Mouse (Mus musculus) lung, adult 18-20 months (tissue): ENCODE results near the gene Prpf40b.

Source experiments
- DNase-seq, 2 experiments: peaks; one replicate each; pipeline ENCODE4 v3.0.0; 2022; ENCODE audit warnings: mixed read lengths in 2 of 2

The Prpf40b gene

DNA sequence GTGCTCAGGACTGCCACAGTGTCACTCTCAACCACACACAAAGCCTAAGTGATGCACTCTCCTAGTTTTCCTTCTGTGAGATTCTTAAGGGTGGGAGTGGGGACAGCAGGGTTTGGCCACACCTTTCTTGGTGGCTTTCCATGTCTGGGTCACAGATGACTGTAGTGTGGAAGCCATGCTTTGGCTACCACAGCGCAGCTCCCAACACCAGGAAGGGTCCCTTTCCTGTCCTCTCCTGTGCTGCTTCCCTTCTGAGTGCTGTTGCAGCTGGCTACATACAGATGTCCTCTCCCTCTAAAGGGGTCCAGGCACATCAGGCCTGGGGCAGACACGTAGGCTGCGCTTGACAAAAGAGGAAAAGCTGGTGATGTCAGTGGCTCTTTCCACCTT, 38.8 kb downstream of the Prpf40b start:
- DNase-seq, result no peak

DNA sequence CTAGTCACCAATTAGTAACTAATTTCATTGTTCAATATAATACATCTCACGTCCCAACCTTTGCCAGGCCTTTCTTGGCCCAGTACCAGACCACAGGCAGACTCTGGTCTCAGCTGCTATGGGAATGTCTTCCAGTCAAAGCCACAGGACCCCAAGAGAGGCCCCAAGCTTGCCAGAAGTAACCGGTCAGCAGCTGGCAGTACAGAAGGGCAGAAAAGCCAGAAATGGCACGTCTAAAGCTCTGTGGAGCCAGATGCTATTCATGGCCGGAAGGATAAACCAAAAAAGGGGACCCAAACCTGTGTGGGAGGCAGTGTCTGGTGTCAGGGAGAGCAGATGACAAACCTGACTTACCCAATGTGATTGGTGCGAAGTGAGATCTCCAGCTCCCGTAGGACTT, 39.6 kb downstream of the Prpf40b start:
- DNase-seq, result no peak

DNA sequence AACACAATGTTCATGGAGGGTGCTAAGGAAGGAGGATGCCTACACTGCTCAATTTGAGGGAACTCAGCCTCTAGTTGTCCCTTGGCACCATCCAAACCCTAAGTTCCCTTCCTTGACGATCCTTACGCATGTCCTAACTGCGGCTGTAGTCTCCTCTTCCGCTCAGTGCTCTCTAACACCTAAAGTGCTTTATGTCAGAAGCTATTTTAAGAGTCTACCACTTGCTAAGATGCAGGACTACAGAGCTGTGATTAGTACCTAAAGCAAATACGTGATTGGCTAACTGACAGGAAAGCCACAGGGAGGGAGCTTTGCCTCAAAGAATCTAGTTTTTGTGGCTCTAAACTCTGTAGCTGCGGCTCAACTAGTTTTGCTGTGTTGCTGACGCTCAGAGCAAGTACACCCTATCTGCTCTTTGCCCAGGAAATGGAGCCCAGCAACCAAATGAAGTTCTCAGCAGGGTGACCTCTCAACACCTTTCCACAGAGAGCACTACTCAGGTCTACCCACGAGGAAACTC, 41.0 kb downstream of the Prpf40b start:
- DNase-seq, result no peak

DNA sequence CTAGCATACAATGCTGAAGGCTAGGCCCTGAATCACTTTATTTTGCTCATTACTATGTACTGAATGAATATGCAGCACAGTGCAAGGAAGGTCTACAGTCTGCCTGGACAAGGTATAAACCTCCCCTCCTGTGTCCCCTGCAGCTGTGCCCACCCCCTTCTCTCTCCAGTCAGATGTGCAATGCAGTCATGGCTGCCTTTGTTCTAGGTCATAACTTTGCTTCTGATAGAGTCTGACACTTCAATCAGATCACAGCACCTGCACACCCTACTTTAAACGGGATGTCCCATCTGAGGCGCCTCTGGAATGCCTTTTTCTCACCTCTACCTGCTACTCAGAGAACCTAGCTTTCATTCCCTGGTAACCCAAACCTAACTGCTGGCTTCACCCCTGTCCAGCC, 44.0 kb downstream of the Prpf40b start:
- DNase-seq, result no peak

DNA sequence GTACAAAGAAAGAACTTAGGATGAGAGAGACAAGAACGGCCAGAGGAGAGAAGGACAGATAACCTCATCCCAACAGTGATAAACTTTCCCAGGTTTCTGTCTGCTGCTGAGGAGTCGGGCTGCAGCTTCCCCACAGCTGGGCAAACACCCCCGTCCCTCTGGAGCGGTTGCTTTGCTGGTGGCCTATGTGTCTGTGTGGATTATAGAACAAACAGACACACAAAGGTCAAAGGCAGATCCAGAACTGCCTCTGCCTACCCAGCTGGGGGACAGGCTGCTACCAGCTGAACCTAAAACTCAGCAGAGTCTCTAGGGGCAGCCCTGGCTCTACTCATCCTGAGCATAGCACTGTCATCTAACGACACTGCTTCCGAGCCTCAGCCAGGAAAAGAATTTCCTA, 44.8 kb downstream of the Prpf40b start:
- DNase-seq, result no peak

DNA sequence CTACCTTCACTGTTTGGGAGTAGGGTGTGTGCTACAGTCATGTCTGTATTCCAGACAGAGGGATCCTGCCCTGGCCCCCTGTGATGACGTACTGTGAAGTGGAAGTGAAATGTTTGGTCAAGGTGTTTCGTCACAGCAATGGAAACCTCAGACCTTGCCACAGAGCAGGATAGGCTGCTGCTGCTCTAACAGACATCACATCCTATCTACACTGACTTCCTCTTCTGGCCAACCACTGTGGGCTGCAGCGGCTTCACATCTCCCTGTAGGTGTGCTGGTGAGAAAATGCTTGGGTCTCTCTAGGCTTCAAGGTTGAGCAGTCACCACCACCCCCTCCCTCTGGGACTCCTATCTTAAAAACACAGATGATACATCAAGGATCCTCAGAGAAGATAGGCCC, 46.2 kb downstream of the Prpf40b start:
- DNase-seq, result peak in 1 of 2 experiments; percentile 45

DNA sequence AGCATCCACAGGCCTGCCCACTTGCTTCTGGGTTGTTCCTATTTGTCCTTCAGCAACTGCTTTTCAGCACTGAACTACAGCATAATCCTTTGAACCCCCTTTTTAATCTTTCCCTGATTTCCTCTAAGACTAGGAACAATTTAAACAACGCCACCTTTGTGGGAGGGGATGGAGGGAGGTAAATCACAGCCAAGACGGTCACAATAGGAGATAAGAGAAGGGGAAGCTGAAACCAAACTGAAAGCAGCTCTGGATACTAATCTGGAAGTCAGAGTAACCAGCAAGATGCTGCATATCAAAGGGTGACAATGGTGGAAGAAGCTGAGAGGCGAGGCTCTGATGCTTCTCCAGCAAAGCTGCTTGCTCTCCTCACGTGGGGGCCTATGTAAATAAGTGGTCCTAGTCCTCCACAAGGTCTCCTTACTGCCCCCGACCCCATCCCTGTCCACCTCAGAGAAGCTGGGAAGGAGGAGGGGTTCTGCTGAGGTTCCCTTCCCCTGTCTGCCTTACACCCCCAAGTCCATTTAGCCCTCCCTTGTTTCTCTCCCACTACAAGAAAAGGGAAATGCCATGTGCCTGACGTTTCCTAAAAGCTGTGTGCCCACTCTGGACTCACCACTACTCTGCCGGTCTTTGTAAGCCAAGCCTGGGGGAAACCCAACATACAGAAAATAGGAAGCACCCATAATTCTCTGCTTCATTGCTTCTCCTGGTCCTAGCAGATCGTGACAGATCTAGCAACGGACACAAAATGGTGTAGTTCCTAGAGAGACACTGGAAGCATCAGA, 47.5 kb downstream of the Prpf40b start:
- no peak for DNase-seq

DNA sequence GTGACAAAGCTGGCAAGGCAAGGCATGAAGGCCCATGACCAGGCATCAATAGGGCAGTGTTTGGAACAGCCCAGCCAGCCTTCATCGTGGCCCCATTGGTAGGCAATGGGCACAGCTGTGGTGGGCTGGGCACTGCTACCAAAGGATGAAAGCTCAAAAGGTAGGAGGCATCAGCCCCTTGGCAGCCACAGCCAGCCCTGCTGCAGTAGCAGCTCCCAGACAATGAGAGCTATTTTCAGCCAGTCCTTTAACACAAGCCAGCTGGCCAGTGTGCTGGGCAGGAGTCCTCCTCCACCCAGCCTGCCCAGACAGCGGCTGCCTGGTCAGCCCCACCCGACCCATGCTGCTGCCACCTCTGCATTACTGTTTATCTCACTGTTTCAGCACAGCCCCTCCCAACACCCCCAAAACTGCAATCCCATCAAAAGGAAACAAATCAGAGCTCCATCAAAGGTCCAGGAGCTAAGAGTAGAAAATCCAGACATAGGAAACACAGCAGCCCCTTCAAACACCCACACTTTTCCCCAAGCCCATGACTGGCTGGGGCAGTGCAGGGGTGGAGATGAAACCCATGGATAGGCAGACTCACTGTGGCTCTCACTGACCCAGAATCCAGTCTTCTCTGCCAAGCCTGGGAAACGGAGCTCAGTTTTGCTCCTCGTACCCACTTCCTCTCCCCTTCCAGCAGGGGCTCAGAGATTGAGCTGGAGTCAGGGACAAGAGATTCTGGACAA, 48.7 kb downstream of the Prpf40b start:
- DNase-seq, result peak; percentile 48 to 63

DNA sequence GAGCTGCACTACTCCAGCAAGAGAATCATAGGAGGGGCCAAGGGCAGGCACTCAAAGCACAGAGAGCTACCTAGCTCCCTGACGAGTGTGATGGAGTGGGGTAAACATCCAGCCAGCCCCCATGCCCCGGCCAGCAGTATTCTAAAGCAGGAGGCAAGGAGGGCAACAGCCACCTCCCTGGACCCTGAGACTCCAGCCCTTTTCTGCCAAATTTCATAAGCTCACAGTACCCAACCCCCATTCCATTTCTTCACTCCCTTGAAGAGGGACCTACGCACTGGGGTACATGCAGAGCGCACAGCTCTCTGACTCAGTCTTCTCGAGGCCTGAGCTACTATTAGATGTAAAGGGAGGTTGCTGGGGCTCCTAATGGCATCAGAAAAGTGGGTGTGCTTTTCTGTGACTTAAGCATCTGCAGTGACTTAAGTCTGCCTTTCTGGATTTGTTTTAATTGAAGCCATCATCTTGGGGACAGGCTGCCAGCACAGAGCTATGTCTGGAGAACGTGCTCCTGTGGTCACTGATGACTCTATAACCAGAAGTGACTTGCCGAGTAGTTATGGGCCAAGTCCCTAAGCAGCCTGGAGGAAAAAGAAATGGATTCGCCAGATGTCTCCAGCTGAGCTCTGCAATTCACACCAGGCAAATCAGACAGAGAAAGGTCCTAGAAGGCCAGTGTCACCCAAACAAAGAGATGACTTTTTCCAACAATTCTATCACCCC, 49.4 kb downstream of the Prpf40b start:
- no peak for DNase-seq

DNA sequence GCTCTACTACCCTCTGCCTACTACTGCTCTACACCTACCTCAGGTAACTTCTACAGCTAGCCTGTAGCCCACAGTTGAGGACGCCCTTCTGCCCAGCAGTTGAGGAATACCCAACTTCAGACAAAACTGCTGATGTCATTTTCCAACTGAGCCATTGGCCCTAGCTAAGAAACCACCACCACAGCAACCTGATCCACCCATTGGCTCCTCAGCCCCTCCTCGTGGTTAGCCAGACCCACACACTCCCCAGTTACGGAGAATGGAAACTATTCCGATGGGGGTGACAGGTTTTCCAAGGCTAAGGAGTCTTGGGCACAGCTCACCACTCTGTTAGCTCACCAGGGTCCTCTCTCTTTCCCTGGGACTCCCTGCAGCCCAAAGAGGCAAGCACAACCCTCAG, 50.1 kb downstream of the Prpf40b start:
- DNase-seq, result no peak

DNA sequence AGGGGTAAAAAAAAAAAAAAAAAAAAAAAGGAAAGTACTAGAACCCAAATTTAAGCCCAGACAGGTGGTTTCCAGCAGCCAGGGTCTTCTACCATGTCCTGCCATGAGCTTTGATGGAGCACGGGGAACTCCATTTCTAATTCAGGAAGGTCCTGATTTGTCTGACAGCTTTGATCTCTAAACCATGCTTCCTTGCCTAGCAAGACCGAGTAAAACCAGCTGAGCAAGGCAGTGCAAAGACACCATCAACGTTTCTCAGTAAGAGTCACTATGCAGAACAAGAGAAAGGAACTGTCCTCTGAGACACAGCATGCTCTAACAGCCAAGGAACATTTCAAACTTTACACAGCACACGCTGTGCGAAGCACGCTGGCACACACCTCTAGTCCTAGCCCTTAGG, 56.7 kb downstream of the Prpf40b start:
- no peak for DNase-seq

DNA sequence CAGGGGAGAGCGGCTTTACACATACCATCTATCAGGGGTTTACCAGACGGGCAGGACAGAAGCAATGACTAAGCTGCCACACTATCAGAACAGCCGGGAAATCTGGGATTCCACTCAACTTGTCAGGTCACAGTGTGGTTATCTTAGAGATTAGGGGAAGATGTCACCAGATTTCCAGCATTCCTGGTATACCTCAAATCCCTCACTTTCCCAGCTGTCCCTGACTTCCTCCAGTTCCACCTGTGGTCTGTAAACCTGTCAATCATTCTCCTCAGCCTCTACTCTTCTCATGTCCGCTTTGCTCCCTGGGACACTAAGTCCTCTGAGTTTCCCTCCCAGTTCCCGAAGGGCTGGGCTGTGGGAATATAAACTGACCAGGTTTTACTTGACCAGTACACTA, 57.4 kb downstream of the Prpf40b start:
- no peak for DNase-seq

DNA sequence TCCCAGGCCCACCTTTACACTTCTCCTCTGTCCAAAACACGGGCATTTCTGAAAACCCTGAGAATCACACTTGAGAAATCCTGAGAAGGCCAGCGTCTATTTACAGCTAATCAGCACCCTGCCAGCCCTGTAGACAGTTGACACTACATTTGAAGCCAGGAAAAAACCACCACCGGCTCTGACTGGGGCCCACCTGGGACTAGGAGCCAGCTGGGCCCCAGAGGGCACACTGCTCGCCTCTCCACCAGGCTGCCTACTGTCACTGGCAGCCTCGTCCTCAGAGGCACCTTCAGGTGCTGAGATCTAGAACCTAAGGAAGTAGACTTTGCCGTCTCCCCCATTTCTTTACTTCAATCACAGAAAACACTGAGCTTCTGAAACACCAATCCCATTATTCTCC, 60.8 kb downstream of the Prpf40b start:
- no peak for DNase-seq

DNA sequence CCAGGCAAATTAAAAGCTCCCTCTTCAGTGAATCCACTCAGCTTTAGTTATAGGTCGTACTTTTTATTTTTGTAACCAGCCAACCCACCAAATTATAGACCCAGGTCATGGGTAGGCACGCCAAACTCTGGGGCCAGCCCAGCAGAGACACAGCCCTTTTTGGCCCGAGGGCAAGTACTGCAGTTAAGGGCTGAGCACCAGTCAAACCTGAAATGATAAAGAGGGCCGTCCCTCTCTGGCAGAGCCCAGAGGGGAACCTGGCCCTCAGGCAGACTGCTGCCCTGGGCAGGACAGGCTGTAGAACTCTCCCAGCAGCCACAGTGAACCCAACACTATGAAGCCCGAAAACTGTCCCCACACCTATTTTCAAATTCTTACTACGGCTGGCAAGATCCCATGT, 61.6 kb downstream of the Prpf40b start:
- DNase-seq, result no peak

DNA sequence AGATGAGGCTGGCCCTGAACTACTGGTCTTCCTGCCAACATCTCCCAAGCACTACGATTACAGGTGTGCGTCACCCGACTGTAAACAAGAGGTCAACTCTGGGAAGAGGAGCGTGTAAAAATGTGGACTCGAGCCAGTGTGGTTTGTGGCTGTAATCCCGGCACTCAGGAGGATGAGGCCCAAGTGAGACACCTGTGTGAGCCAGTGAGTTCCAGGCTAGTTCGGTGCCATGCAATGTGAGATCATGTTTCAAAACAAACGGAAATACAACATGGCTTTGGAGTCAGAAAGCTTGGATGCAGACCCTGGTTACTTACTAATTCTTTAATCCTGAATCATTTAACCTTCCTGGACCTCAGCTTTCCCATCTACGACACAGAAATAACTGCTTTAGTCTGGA, 64.1 kb downstream of the Prpf40b start:
- no peak for DNase-seq

DNA sequence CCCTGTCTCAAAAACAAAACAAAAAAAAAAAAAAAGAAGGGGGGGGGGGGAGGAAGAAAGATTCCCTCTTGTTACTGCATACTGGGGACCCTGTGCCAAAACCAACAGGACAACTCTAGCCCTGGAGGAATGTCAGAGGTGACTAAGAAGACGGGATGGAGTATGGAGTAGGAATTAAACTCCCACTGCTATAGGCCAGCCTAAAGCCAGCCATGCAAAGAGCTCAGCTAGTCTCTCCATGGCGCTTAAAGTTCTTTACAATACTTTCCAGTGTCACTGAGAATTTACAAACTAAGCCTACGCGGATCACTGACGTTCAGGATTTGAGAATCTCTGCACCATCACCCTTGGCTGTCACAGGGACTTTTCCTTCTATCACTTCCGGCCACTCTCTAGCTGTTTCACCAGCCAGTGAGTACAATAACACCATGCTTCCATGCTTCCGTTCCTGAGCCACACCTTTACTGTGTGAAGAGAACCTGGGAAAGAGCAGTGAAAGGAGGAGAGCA, 69.2 kb downstream of the Prpf40b start:
- no peak for DNase-seq

DNA sequence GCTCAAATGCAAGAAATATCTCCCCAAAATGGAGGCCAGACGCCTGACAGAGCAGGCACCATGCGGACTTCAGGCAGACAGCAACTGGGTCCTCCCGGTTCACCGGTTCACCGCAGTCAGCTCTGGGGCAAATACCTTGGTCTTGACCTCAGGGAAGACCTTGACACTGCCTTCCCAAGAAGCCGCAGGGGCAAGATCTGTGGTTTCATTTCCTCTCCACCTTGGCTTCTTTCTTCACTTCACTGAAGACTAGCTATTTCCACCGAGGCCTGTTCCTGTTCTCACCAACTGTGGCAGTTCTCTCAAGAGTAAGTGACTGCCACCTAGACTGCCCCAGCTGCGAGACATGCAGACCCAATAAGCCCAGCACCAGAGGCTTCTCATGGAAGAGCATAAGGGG, 70.0 kb downstream of the Prpf40b start:
- DNase-seq, result no peak
